Mouse (Mus musculus): Measurements from ENCODE around the gene Heatr9. TPM values are rescaled to one million over a fixed set of nuclear protein-coding genes. Genes with fewer than 3 reads are reported as not detected.

Gene Heatr9
- not detected in 2 replicates for polyA plus RNA-seq (2011; ENCODE audit: insufficient read depth, insufficient read length, low read depth, missing spikeins)

DNA sequence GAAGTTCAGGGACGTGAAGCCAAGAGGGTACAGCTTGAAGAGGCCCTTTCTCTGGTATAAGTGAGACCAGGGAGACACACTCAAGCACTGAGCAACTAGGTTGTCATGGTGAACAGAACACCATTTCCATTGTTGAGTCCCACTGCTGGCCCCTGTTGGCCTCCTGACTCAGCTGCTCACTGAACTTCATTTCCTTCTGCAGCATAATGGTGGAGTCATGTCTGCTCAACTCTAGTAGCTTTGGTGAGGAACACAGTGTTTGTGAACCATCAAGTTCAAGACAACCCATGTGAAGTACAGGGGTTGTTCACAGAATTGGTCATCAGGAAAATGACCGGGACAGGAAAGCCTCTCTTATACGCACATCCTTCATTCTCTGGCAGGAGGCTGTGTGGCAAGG lies at the start of gene Heatr9:
TSS of gene Heatr9 (minus strand) at position 101 of the 400 bp plus-strand sequence.
- Histone ChIP-seq H3K4me1 (ENCODE audit: control insufficient read depth, insufficient read depth, low read length) (no peaks in the 10 kb centered on the region), H3K9ac (ENCODE audit: low read depth, poor library complexity, severe bottlenecking) (no peak within 1 kb of the TSS), H3K27me3 (ENCODE audit: control insufficient read depth, insufficient read depth, low read length, poor library complexity, severe bottlenecking) (no peaks in the 10 kb centered on the region), H3K36me3 (ENCODE audit: control insufficient read depth, insufficient read depth, low read length, poor library complexity, severe bottlenecking) (no peaks in the 10 kb centered on the region), H3K9me3 (replicated peaks; ENCODE audit: control insufficient read depth, insufficient read depth, low read length, poor library complexity, severe bottlenecking) (no peaks in the 10 kb centered on the region), H3K27ac (ENCODE audit: insufficient read depth, low read length) (no peak within 1 kb of the TSS), H3K4me3 (ENCODE audit: low read depth, low read length) (no peak within 1 kb of the TSS)
- no peak for TF ChIP-seq CTCF (IDR thresholded peaks at IDR 0.05; ENCODE audit: low read depth, low read length)
- TF ChIP-seq EP300 (IDR thresholded peaks at IDR 0.05; ENCODE audit: insufficient read depth, low read depth, low read length) = no peak

DNA sequence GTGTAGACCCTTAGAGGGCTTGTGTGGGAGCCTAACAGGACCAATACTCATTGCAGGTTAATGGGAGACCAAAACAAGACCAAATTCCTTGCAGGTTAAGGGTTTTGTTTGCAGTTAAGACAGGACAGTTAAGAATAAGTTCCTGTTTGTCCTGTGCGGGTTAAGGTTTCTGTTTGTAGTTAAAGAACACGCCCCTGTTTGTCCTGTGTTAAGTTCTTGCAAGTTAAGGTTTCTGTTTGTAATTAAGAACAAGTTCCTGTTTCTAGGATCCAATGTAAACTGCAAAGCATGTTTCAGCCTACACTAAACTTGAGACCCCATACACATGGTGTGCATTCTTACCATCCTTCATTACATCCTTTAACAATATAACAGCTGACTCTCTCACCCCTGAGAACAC lies 48.2 kb upstream of the Heatr9 start:
- H3K9ac ChIP-seq (ENCODE audit: low read depth, poor library complexity, severe bottlenecking) = no peak overlapping the region
- H3K36me3 ChIP-seq (ENCODE audit: control insufficient read depth, insufficient read depth, low read length, poor library complexity, severe bottlenecking) = no peaks in the 10 kb centered on the region
- no peaks in the 10 kb centered on the region for H3K4me1 ChIP-seq (ENCODE audit: control insufficient read depth, insufficient read depth, low read length)
- H3K27me3 ChIP-seq (ENCODE audit: control insufficient read depth, insufficient read depth, low read length, poor library complexity, severe bottlenecking) = no peaks in the 10 kb centered on the region
- no peaks in the 10 kb centered on the region for H3K9me3 ChIP-seq (replicated peaks; ENCODE audit: control insufficient read depth, insufficient read depth, low read length, poor library complexity, severe bottlenecking)
- no peak for TF ChIP-seq EP300 (IDR thresholded peaks at IDR 0.05; ENCODE audit: insufficient read depth, low read depth, low read length)
- no peak for TF ChIP-seq POLR2A (IDR thresholded peaks at IDR 0.05; ENCODE audit: insufficient read depth, low read length)
- no peak for TF ChIP-seq CTCF (IDR thresholded peaks at IDR 0.05; ENCODE audit: low read depth, low read length)
- H3K27ac ChIP-seq (ENCODE audit: insufficient read depth, low read length) = no peak overlapping the region
- no peak overlapping the region for H3K4me3 ChIP-seq (ENCODE audit: low read depth, low read length)

DNA sequence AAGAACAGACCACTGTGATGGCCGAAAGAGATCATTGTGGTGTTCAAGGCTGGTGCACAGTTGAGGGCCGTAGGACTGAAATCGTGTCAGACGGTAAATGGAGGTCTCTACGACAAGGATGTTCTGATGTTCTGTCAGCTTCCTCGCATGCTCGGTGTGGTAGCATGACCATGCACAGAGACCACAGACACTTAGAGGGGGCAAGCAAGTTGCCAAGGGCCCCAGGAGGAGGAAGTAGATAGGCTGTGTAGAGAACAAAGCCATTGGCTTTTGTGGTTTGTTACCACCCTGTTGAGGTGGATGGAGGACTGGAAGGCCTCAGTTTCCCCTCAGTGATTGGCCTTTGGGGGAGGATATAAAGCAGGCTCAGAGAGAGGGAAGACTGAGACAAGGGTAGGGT lies 47.3 kb upstream of the Heatr9 start:
- Histone ChIP-seq H3K9me3 (replicated peaks; ENCODE audit: control insufficient read depth, insufficient read depth, low read length, poor library complexity, severe bottlenecking) (no peaks in the 10 kb centered on the region), H3K36me3 (ENCODE audit: control insufficient read depth, insufficient read depth, low read length, poor library complexity, severe bottlenecking) (no peaks in the 10 kb centered on the region), H3K4me3 (ENCODE audit: low read depth, low read length) (no peak overlapping the region), H3K9ac (ENCODE audit: low read depth, poor library complexity, severe bottlenecking) (no peak overlapping the region), H3K4me1 (ENCODE audit: control insufficient read depth, insufficient read depth, low read length) (no peaks in the 10 kb centered on the region), H3K27ac (ENCODE audit: insufficient read depth, low read length) (no peak overlapping the region), H3K27me3 (ENCODE audit: control insufficient read depth, insufficient read depth, low read length, poor library complexity, severe bottlenecking) (no peaks in the 10 kb centered on the region)
- TF ChIP-seq EP300 (IDR thresholded peaks at IDR 0.05; ENCODE audit: insufficient read depth, low read depth, low read length) = no peak
- TF ChIP-seq CTCF (IDR thresholded peaks at IDR 0.05; ENCODE audit: low read depth, low read length) = no peak
- no peak for TF ChIP-seq POLR2A (IDR thresholded peaks at IDR 0.05; ENCODE audit: insufficient read depth, low read length)

GRCm38 (mm10) chr11:83568786-83569185 lies 46.8 kb upstream of the Heatr9 start:
- Histone ChIP-seq H3K4me1 (ENCODE audit: control insufficient read depth, insufficient read depth, low read length) (no peaks in the 10 kb centered on the region), H3K9ac (ENCODE audit: low read depth, poor library complexity, severe bottlenecking) (no peak overlapping the region), H3K27me3 (ENCODE audit: control insufficient read depth, insufficient read depth, low read length, poor library complexity, severe bottlenecking) (no peaks in the 10 kb centered on the region), H3K27ac (ENCODE audit: insufficient read depth, low read length) (no peak overlapping the region), H3K9me3 (replicated peaks; ENCODE audit: control insufficient read depth, insufficient read depth, low read length, poor library complexity, severe bottlenecking) (no peaks in the 10 kb centered on the region), H3K36me3 (ENCODE audit: control insufficient read depth, insufficient read depth, low read length, poor library complexity, severe bottlenecking) (no peaks in the 10 kb centered on the region), H3K4me3 (ENCODE audit: low read depth, low read length) (no peak overlapping the region)
- TF ChIP-seq EP300 (IDR thresholded peaks at IDR 0.05; ENCODE audit: insufficient read depth, low read depth, low read length) (no peak), POLR2A (IDR thresholded peaks at IDR 0.05; ENCODE audit: insufficient read depth, low read length) (no peak), CTCF (IDR thresholded peaks at IDR 0.05; ENCODE audit: low read depth, low read length) (no peak)

DNA sequence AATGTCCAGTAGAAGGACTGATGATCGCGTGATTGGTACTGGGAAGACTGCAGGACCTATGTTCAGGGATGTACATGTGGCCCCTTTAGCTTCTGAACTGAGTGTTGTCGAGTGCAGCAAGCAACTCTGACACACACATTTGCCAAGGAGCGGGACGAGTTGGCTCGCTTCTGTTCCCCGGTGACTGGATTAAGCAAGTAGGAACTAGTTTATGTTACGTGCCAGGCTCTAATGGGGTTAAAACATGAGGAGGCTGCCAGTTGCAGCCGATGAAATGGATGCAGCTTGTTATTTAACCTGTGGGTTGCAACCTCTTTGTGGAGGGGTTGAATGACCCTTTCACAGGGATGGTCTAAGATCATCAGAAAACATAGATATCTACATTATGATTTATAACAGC lies 46.1 kb upstream of the Heatr9 start:
- no peaks in the 10 kb centered on the region for H3K4me1 ChIP-seq (ENCODE audit: control insufficient read depth, insufficient read depth, low read length)
- no peak overlapping the region for H3K27ac ChIP-seq (ENCODE audit: insufficient read depth, low read length)
- H3K4me3 ChIP-seq (ENCODE audit: low read depth, low read length) = no peak overlapping the region
- TF ChIP-seq CTCF (IDR thresholded peaks at IDR 0.05; ENCODE audit: low read depth, low read length) (no peak), EP300 (IDR thresholded peaks at IDR 0.05; ENCODE audit: insufficient read depth, low read depth, low read length) (no peak), POLR2A (IDR thresholded peaks at IDR 0.05; ENCODE audit: insufficient read depth, low read length) (no peak)
- H3K9me3 ChIP-seq (replicated peaks; ENCODE audit: control insufficient read depth, insufficient read depth, low read length, poor library complexity, severe bottlenecking) = no peaks in the 10 kb centered on the region
- no peaks in the 10 kb centered on the region for H3K36me3 ChIP-seq (ENCODE audit: control insufficient read depth, insufficient read depth, low read length, poor library complexity, severe bottlenecking)
- no peak overlapping the region for H3K9ac ChIP-seq (ENCODE audit: low read depth, poor library complexity, severe bottlenecking)
- H3K27me3 ChIP-seq (ENCODE audit: control insufficient read depth, insufficient read depth, low read length, poor library complexity, severe bottlenecking) = no peaks in the 10 kb centered on the region

GRCm38 (mm10) chr11:83567311-83567710 lies 45.3 kb upstream of the Heatr9 start:
- H3K4me1 ChIP-seq (ENCODE audit: control insufficient read depth, insufficient read depth, low read length) = no peaks in the 10 kb centered on the region
- TF ChIP-seq CTCF (IDR thresholded peaks at IDR 0.05; ENCODE audit: low read depth, low read length) = no peak
- no peak for TF ChIP-seq POLR2A (IDR thresholded peaks at IDR 0.05; ENCODE audit: insufficient read depth, low read length)
- no peak for TF ChIP-seq EP300 (IDR thresholded peaks at IDR 0.05; ENCODE audit: insufficient read depth, low read depth, low read length)
- H3K9me3 ChIP-seq (replicated peaks; ENCODE audit: control insufficient read depth, insufficient read depth, low read length, poor library complexity, severe bottlenecking) = no peaks in the 10 kb centered on the region
- H3K27me3 ChIP-seq (ENCODE audit: control insufficient read depth, insufficient read depth, low read length, poor library complexity, severe bottlenecking) = no peaks in the 10 kb centered on the region
- no peak overlapping the region for H3K9ac ChIP-seq (ENCODE audit: low read depth, poor library complexity, severe bottlenecking)
- H3K27ac ChIP-seq (ENCODE audit: insufficient read depth, low read length) = no peak overlapping the region
- no peaks in the 10 kb centered on the region for H3K36me3 ChIP-seq (ENCODE audit: control insufficient read depth, insufficient read depth, low read length, poor library complexity, severe bottlenecking)
- peak overlapping the region; percentile 39; the same call in 1 of the 2 replicates for H3K4me3 ChIP-seq (ENCODE audit: low read depth, low read length)
